10 mouse cellular contexts compared by ENCODE assay signal in the genomic region with DNA sequence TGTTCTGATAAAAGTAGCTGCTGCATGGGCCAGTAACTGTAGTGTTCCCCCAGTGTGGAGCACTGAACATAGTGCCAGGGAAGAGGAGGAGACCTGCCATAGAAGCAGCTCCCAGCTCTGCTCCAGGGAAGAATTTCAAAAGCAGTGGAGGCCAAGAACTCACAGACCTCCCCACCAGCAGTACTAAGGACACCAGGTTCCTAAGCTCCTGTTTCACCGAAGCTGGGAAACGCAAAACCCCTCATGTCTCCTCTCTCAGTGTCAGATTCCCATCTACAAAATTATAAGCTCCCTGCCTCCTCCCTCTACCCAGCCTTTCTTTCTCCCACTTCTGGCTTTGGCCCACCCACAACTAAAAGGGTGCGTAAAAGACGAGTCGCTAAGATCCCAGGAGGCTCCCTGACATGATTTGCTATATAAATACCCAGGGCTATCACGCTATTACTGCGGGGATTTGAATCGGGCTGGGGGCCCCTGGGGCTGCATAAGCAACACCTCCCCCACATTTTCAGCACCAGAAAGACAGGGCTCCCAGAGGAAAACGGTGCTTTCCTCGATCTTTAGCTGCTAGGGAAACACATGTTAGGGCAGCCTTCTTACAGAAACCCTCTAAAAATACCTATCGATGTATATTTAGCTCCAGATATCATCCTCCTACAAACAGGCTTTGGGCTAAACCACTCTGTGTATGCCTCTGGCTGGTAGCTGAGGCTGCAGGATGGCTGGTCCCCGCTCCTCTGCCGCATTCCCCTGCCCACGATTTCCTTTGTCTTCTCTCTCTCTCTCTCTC.
A peak's percentile ranks its signal among the peaks of the same experiment; 100 is the strongest.
DNase-seq lines count a peak whose midpoint lies in the region; ATAC-seq and TF ChIP-seq lines count a peak whose summit lies in the region.
"Had no signal": no experiment of that assay in that cellular context is flagged by ENCODE, and none has a peak within 500 bp of the region (broad histone marks: within the 10 kb centered on the region; RNA-seq: fewer than 3 reads in every experiment).

No protein-coding gene starts in this region.

- H3K36me3 ChIP-seq in forebrain, embryonic 14.5 days (ENCODE audit: control insufficient read depth, insufficient read depth, low read length) = no peaks in the 10 kb centered on the region
- H3K36me3 ChIP-seq in forebrain, embryonic 12.5 days (replicated peaks) = no peaks in the 10 kb centered on the region
- H3K36me3 ChIP-seq in hindbrain, embryonic 11.5 days (ENCODE audit: control insufficient read depth, insufficient read depth, low read length) = no peaks in the 10 kb centered on the region
- H3K36me3 ChIP-seq in hindbrain, embryonic 10.5 days = no peaks in the 10 kb centered on the region
- H3K36me3 ChIP-seq in midbrain, postnatal 0 days (ENCODE audit: insufficient read depth, low read length) = no peaks in the 10 kb centered on the region
- H3K36me3 ChIP-seq in thymus, adult 2 months (ENCODE audit: control insufficient read depth, insufficient read depth, low read length) = no peaks in the 10 kb centered on the region
- H3K36me3 ChIP-seq: embryonic facial prominence, embryonic 12.5 days had no signal

- no peak overlapping the region for H3K9ac ChIP-seq in forebrain, embryonic 14.5 days (ENCODE audit: low read length)
- no peak overlapping the region for H3K9ac ChIP-seq in forebrain, embryonic 12.5 days
- H3K9ac ChIP-seq in hindbrain, embryonic 11.5 days (ENCODE audit: low read depth, low read length) = peak overlapping the region; percentile 11; the same call in 1 of the 2 replicates
- no peak overlapping the region for H3K9ac ChIP-seq in midbrain, postnatal 0 days (replicated peaks; ENCODE audit: low read length, poor library complexity, severe bottlenecking)
- H3K9ac ChIP-seq: embryonic facial prominence, embryonic 12.5 days; liver, embryonic 14.5 days had no signal

- no peaks in the 10 kb centered on the region for H3K9me3 ChIP-seq in forebrain, embryonic 14.5 days (replicated peaks; ENCODE audit: control insufficient read depth, low read length)
- no peaks in the 10 kb centered on the region for H3K9me3 ChIP-seq in forebrain, embryonic 12.5 days
- no peaks in the 10 kb centered on the region for H3K9me3 ChIP-seq in hindbrain, embryonic 11.5 days (ENCODE audit: control insufficient read depth, low read length)
- no peaks in the 10 kb centered on the region for H3K9me3 ChIP-seq in hindbrain, embryonic 10.5 days
- H3K9me3 ChIP-seq in midbrain, postnatal 0 days (ENCODE audit: low read length) = no peaks in the 10 kb centered on the region
- H3K9me3 ChIP-seq: embryonic facial prominence, embryonic 12.5 days had no signal

- no peak for TF ChIP-seq CTCF in midbrain, postnatal 0 days (IDR thresholded peaks at IDR 0.05)
- no peak for TF ChIP-seq CTCF in thymus, adult 2 months (IDR thresholded peaks at IDR 0.05; ENCODE audit: borderline replicate concordance, control insufficient read depth, extremely low read depth, insufficient read depth, low read length, poor library complexity)

- H3K27me3 ChIP-seq in forebrain, embryonic 14.5 days (replicated peaks; ENCODE audit: control insufficient read depth, insufficient read depth, low read length) = no peaks in the 10 kb centered on the region
- H3K27me3 ChIP-seq in forebrain, embryonic 12.5 days = peaks cover 3% of the 10 kb centered on the region; the same call in 1 of the 2 replicates
- no peaks in the 10 kb centered on the region for H3K27me3 ChIP-seq in hindbrain, embryonic 11.5 days (ENCODE audit: control insufficient read depth, insufficient read depth, low read length)
- H3K27me3 ChIP-seq in hindbrain, embryonic 10.5 days (ENCODE audit: insufficient read depth, poor library complexity, severe bottlenecking) = no peaks in the 10 kb centered on the region
- no peaks in the 10 kb centered on the region for H3K27me3 ChIP-seq in midbrain, postnatal 0 days (ENCODE audit: insufficient read depth, low read length)
- H3K27me3 ChIP-seq in thymus, adult 2 months (ENCODE audit: control insufficient read depth, insufficient read depth, low read length) = no peaks in the 10 kb centered on the region
- H3K27me3 ChIP-seq: embryonic facial prominence, embryonic 12.5 days had no signal

- TF ChIP-seq POLR2A in thymus, adult 2 months (IDR thresholded peaks at IDR 0.05; ENCODE audit: control insufficient read depth, extremely low read depth, insufficient read depth, low read length, poor library complexity) = no peak

- no peak overlapping the region for H3K4me3 ChIP-seq in forebrain, embryonic 14.5 days (ENCODE audit: low read depth, low read length)
- H3K4me3 ChIP-seq in forebrain, embryonic 12.5 days (replicated peaks) = no peak overlapping the region
- H3K4me3 ChIP-seq in hindbrain, embryonic 11.5 days (ENCODE audit: low read depth, low read length) = no peak overlapping the region
- no peak overlapping the region for H3K4me3 ChIP-seq in hindbrain, embryonic 10.5 days
- H3K4me3 ChIP-seq in midbrain, postnatal 0 days (ENCODE audit: low read depth, low read length) = no peak overlapping the region
- no peak overlapping the region for H3K4me3 ChIP-seq in thymus, adult 2 months (ENCODE audit: control insufficient read depth, insufficient read depth, low read length)
- H3K4me3 ChIP-seq: embryonic facial prominence, embryonic 12.5 days had no signal

- H3K4me1 ChIP-seq in forebrain, embryonic 14.5 days (ENCODE audit: control insufficient read depth, insufficient read depth, low read length) = no peaks in the 10 kb centered on the region
- H3K4me1 ChIP-seq in forebrain, embryonic 12.5 days = peaks cover 6% of the 10 kb centered on the region; the same call in 1 of the 2 replicates
- no peaks in the 10 kb centered on the region for H3K4me1 ChIP-seq in hindbrain, embryonic 11.5 days (replicated peaks; ENCODE audit: control insufficient read depth, insufficient read depth, low read length)
- H3K4me1 ChIP-seq in hindbrain, embryonic 10.5 days (replicated peaks) = peaks cover 14% of the 10 kb centered on the region
- no peaks in the 10 kb centered on the region for H3K4me1 ChIP-seq in midbrain, postnatal 0 days (ENCODE audit: insufficient read depth, low read length)
- no peaks in the 10 kb centered on the region for H3K4me1 ChIP-seq in thymus, adult 2 months (replicated peaks; ENCODE audit: control insufficient read depth, insufficient read depth, low read length)

- H3K27ac ChIP-seq in forebrain, embryonic 14.5 days (ENCODE audit: low read depth, low read length) = no peak overlapping the region
- no peak overlapping the region for H3K27ac ChIP-seq in forebrain, embryonic 12.5 days
- no peak overlapping the region for H3K27ac ChIP-seq in hindbrain, embryonic 11.5 days (ENCODE audit: low read depth, low read length)
- H3K27ac ChIP-seq in hindbrain, embryonic 10.5 days = no peak overlapping the region; the same call in 1 of the 2 replicates
- peak overlapping the region; percentile 68 for H3K27ac ChIP-seq in midbrain, postnatal 0 days (ENCODE audit: low read depth, low read length)
- no peak overlapping the region for H3K27ac ChIP-seq in thymus, adult 2 months (ENCODE audit: control insufficient read depth, insufficient read depth, low read length)
- H3K27ac ChIP-seq: embryonic facial prominence, embryonic 12.5 days; liver, embryonic 14.5 days had no signal

- H3K4me2 ChIP-seq in forebrain, embryonic 14.5 days (ENCODE audit: low read length) = no peak overlapping the region
- H3K4me2 ChIP-seq in forebrain, embryonic 12.5 days = no peak overlapping the region
- H3K4me2 ChIP-seq in hindbrain, embryonic 11.5 days (replicated peaks; ENCODE audit: low read depth, low read length) = no peak overlapping the region
- 0 out of 2 replicates have a peak overlapping the region, but pooled peaks have one; percentile 4 for H3K4me2 ChIP-seq in midbrain, postnatal 0 days (ENCODE audit: low read depth, low read length, poor library complexity, severe bottlenecking)
- H3K4me2 ChIP-seq: embryonic facial prominence, embryonic 12.5 days had no signal

- ATAC-seq in forebrain, embryonic 14.5 days = no peak
- ATAC-seq in forebrain, embryonic 12.5 days (ENCODE audit: low FRiP score) = no peak
- no peak for ATAC-seq in hindbrain, embryonic 11.5 days (ENCODE audit: low FRiP score)
- peak; percentile 25; the same call in 1 of the 2 replicates for ATAC-seq in erythroid progenitor cell, adult 5-6 weeks (replicated peaks; ENCODE audit: low FRiP score, poor library complexity, severe bottlenecking)
- ATAC-seq in midbrain, postnatal 0 days (ENCODE audit: low FRiP score) = no peak

- 53% methylated on average over 14 of the region's 14 CpGs for WGBS in forebrain, embryonic 14.5 days
- WGBS in forebrain, embryonic 12.5 days = 53% methylated on average over 14 of the region's 14 CpGs
- 46% methylated on average over 14 of the region's 14 CpGs for WGBS in hindbrain, embryonic 11.5 days
- 50% methylated on average over 14 of the region's 14 CpGs for WGBS in hindbrain, embryonic 10.5 days
- WGBS in midbrain, postnatal 0 days = 29% methylated on average over 14 of the region's 14 CpGs
- 63% methylated on average over 14 of the region's 14 CpGs for WGBS in thymus, adult 2 months

- peak; percentile 13 for DNase-seq in forebrain, embryonic 14.5 days (ENCODE audit: low spot score)
- peak; percentile 6 for DNase-seq in hindbrain, embryonic 11.5 days (ENCODE audit: low spot score)
- no peak for DNase-seq in hindbrain, embryonic 10.5 days (ENCODE audit: low spot score)
- DNase-seq in midbrain, postnatal 0 days (ENCODE audit: low spot score) = peak; percentile 9
- DNase-seq in lung, postnatal 25 days (ENCODE audit: low spot score) = no peak
- no peak for DNase-seq in thymus, adult 2 months

Comparison
In these comparisons a context has a peak if more than half of its experiments do, and no peak if none do; other contexts are left out.
1. DNase-seq: peak in forebrain, embryonic 14.5 days (single experiment), hindbrain, embryonic 11.5 days (single experiment) and midbrain, postnatal 0 days (single experiment); none in hindbrain, embryonic 10.5 days (single experiment), lung, postnatal 25 days (single experiment) and thymus, adult 2 months (single experiment).